Mouse (Mus musculus): ENCODE data around the gene Slc16a3. TPM values are rescaled to one million over a fixed set of nuclear protein-coding genes. Genes with fewer than 3 reads are reported as not detected.

Slc16a3 gene
- total and polyA plus RNA-seq, 3 experiments: 4.3 to 15.5 (median 13.1) TPM

DNA sequence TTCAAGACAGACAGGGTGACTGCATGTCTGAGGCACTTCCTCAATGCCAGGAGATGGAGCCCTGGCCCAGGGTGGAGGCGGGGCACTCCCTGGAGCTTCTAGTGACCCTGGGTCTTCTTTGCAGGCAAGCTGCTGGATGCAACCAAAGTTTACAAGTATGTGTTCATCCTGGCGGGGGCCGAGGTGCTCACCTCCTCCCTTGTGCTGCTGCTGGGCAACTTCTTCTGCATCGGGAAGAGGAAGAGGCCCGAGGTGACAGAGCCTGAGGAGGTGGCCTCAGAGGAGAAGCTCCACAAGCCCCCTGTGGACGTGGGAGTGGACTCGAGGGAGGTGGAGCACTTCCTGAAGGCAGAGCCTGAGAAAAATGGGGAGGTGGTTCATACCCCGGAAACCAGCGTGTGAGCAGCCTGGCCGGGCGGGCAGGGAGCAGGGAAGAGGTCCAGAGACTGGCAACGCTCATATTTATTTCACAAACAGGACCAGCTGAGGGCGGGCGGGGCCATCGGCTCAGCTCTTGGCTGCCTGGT lies 9.5 kb downstream of the Slc16a3 start:
- Histone ChIP-seq H3K36me3 (replicated peaks) (peaks cover 94% of the 10 kb centered on the region), H3K4me1 (ENCODE audit: insufficient read depth, low read depth, low read length) (peaks cover 64% of the 10 kb centered on the region), H3K27me3 (ENCODE audit: insufficient read depth, low read length) (no peaks in the 10 kb centered on the region), H3K4me3 (ENCODE audit: low read depth, low read length) (0 out of 2 replicates have a peak overlapping the region, but pooled peaks have one; percentile 1), H3K9me3 (replicated peaks) (no peaks in the 10 kb centered on the region)
- TF ChIP-seq POLR2AphosphoS5 (IDR thresholded peaks at IDR 0.05; ENCODE audit: insufficient replicate concordance, low read depth, low read length): no peak
- TF ChIP-seq TAL1 (conservative IDR thresholded peaks at IDR 0.05; ENCODE audit: low read depth, low read length): no peak
- TF ChIP-seq GATA1 (IDR thresholded peaks at IDR 0.05; ENCODE audit: borderline replicate concordance, low read length): no peak
- no peak for TF ChIP-seq CTCF (IDR thresholded peaks at IDR 0.05; ENCODE audit: low read depth, low read length)
- no peak for TF ChIP-seq GATA2 (IDR thresholded peaks at IDR 0.05; ENCODE audit: borderline replicate concordance, low read depth, low read length)
- DNase-seq (ENCODE audit: low spot score) (no peak), ATAC-seq (ENCODE audit: extremely low read depth, insufficient number of reproducible peaks, low FRiP score, poor library complexity, severe bottlenecking) (no peak)

DNA sequence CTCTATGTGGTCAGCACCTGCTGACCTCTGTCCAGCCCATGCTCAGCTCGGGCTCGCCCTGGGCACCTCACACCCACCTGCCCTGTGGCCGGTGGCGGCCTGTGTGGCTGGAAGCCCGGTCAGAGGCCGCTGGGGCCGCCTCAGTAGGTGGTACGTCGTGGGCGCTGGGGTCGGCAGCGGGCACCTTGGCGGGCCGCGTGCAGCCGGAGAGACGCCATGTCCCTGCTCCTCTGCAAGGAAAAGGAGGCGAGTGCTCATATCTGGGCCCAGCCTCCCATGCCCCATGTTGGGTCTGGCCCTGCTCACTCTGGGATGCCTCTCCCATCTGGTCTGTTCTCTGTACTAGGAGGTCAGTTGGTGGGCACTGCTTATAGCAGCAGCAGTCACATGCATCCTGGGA lies 10.8 kb downstream of the Slc16a3 start:
- H3K27me3 ChIP-seq (ENCODE audit: insufficient read depth, low read length): no peaks in the 10 kb centered on the region
- DNase-seq (ENCODE audit: low spot score) (no peak), ATAC-seq (ENCODE audit: extremely low read depth, insufficient number of reproducible peaks, low FRiP score, poor library complexity, severe bottlenecking) (no peak)
- TF ChIP-seq GATA1 (IDR thresholded peaks at IDR 0.05; ENCODE audit: borderline replicate concordance, low read length): no peak
- TF ChIP-seq GATA2 (IDR thresholded peaks at IDR 0.05; ENCODE audit: borderline replicate concordance, low read depth, low read length): no peak
- TF ChIP-seq POLR2AphosphoS5 (IDR thresholded peaks at IDR 0.05; ENCODE audit: insufficient replicate concordance, low read depth, low read length): no peak
- no peak for TF ChIP-seq TAL1 (conservative IDR thresholded peaks at IDR 0.05; ENCODE audit: low read depth, low read length)
- no peak for TF ChIP-seq CTCF (IDR thresholded peaks at IDR 0.05; ENCODE audit: low read depth, low read length)
- no peak overlapping the region for H3K4me3 ChIP-seq (ENCODE audit: low read depth, low read length)
- H3K4me1 ChIP-seq (ENCODE audit: insufficient read depth, low read depth, low read length): peaks cover 59% of the 10 kb centered on the region
- peaks cover 100% of the 10 kb centered on the region for H3K36me3 ChIP-seq (replicated peaks)
- no peaks in the 10 kb centered on the region for H3K9me3 ChIP-seq (replicated peaks)

DNA sequence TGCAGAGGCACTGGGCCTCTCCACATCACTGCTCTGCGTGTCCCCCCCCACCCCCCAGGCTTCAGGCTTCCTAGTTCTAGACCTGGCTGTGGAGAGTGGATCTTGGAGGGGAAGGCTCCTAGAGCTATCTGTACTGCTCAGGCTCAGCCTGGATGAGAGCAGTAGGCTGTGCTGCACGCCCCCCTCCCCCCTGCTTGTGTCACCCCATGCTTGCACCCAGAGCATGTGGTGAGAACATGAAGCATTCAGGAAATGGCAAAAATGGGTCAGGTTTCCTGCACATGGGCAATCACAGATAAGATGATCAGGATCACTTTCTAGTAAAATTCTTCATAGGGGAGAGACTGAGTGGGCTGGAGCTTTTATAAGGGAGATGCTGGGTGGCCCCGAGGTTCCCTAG lies 11.3 kb downstream of the Slc16a3 start:
- TF ChIP-seq GATA1 (IDR thresholded peaks at IDR 0.05; ENCODE audit: borderline replicate concordance, low read length) (no peak), GATA2 (IDR thresholded peaks at IDR 0.05; ENCODE audit: borderline replicate concordance, low read depth, low read length) (no peak), TAL1 (conservative IDR thresholded peaks at IDR 0.05; ENCODE audit: low read depth, low read length) (no peak), POLR2AphosphoS5 (IDR thresholded peaks at IDR 0.05; ENCODE audit: insufficient replicate concordance, low read depth, low read length) (no peak), CTCF (IDR thresholded peaks at IDR 0.05; ENCODE audit: low read depth, low read length) (no peak)
- no peak overlapping the region for H3K4me3 ChIP-seq (ENCODE audit: low read depth, low read length)
- DNase-seq (ENCODE audit: low spot score) (no peak), ATAC-seq (ENCODE audit: extremely low read depth, insufficient number of reproducible peaks, low FRiP score, poor library complexity, severe bottlenecking) (0 out of 2 replicates have a peak, but pooled peaks have one; percentile 52)
- no peaks in the 10 kb centered on the region for H3K27me3 ChIP-seq (ENCODE audit: insufficient read depth, low read length)
- H3K4me1 ChIP-seq (ENCODE audit: insufficient read depth, low read depth, low read length): peaks cover 57% of the 10 kb centered on the region
- peaks cover 100% of the 10 kb centered on the region for H3K36me3 ChIP-seq (replicated peaks)
- no peaks in the 10 kb centered on the region for H3K9me3 ChIP-seq (replicated peaks)

DNA sequence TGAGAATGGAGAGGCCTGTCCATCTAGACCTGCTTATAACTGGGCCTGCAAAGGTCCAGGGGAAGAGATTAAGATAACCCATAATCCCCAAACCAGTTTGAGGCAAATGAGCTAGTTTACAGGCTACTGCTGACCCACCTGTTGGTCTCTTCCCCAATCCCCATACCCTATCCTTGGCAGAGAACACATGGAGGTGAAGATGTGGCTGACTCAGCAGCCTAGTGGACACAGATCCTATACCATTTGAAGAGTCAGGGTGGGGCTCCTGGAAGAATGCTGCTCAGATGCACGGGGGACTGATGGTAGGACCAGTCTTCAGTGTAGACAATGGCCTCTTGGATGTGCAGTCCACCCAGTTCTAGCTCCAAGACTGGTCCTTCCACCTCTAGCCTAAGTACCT lies 12.0 kb downstream of the Slc16a3 start:
- TF ChIP-seq POLR2AphosphoS5 (IDR thresholded peaks at IDR 0.05; ENCODE audit: insufficient replicate concordance, low read depth, low read length) (no peak), GATA2 (IDR thresholded peaks at IDR 0.05; ENCODE audit: borderline replicate concordance, low read depth, low read length) (no peak), CTCF (IDR thresholded peaks at IDR 0.05; ENCODE audit: low read depth, low read length) (no peak), GATA1 (IDR thresholded peaks at IDR 0.05; ENCODE audit: borderline replicate concordance, low read length) (no peak), TAL1 (conservative IDR thresholded peaks at IDR 0.05; ENCODE audit: low read depth, low read length) (no peak)
- Histone ChIP-seq H3K36me3 (replicated peaks) (peaks cover 100% of the 10 kb centered on the region), H3K4me1 (ENCODE audit: insufficient read depth, low read depth, low read length) (peaks cover 59% of the 10 kb centered on the region)

DNA sequence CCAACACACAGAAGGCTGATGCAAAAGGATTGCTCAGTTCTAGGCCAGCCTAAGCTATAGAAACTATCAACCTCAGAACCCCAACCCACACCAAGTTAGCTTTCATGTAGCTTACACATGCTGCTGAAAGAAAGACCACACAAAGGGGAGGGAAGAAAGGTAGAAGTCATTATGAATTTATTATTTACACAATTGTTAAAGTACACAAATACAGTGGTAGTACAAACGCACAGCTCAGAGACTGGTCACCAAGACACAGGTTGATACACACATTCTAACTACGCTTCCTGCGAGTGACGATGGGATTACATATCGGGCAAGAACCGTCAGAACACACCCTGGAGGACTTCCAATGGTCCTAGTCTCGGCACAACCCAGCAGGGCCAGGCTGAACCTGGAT lies 13.3 kb downstream of the Slc16a3 start:
- Histone ChIP-seq H3K9me3 (replicated peaks) (no peaks in the 10 kb centered on the region), H3K36me3 (replicated peaks) (peaks cover 100% of the 10 kb centered on the region), H3K4me1 (ENCODE audit: insufficient read depth, low read depth, low read length) (peaks cover 49% of the 10 kb centered on the region), H3K27me3 (ENCODE audit: insufficient read depth, low read length) (no peaks in the 10 kb centered on the region), H3K4me3 (ENCODE audit: low read depth, low read length) (no peak overlapping the region)
- DNase-seq (ENCODE audit: low spot score): no peak
- no peak for TF ChIP-seq GATA2 (IDR thresholded peaks at IDR 0.05; ENCODE audit: borderline replicate concordance, low read depth, low read length)
- no peak for TF ChIP-seq TAL1 (conservative IDR thresholded peaks at IDR 0.05; ENCODE audit: low read depth, low read length)
- no peak for TF ChIP-seq CTCF (IDR thresholded peaks at IDR 0.05; ENCODE audit: low read depth, low read length)
- no peak for TF ChIP-seq GATA1 (IDR thresholded peaks at IDR 0.05; ENCODE audit: borderline replicate concordance, low read length)
- TF ChIP-seq POLR2AphosphoS5 (IDR thresholded peaks at IDR 0.05; ENCODE audit: insufficient replicate concordance, low read depth, low read length): no peak
- ATAC-seq (ENCODE audit: extremely low read depth, insufficient number of reproducible peaks, low FRiP score, poor library complexity, severe bottlenecking): no peak

More for the DNA sequence above, 12.0 kb downstream of the Slc16a3 start:
- Histone ChIP-seq H3K27me3 (ENCODE audit: insufficient read depth, low read length) (no peaks in the 10 kb centered on the region), H3K4me3 (ENCODE audit: low read depth, low read length) (no peak overlapping the region), H3K9me3 (replicated peaks) (no peaks in the 10 kb centered on the region)
- DNase-seq (ENCODE audit: low spot score) (no peak), ATAC-seq (ENCODE audit: extremely low read depth, insufficient number of reproducible peaks, low FRiP score, poor library complexity, severe bottlenecking) (no peak)

DNA sequence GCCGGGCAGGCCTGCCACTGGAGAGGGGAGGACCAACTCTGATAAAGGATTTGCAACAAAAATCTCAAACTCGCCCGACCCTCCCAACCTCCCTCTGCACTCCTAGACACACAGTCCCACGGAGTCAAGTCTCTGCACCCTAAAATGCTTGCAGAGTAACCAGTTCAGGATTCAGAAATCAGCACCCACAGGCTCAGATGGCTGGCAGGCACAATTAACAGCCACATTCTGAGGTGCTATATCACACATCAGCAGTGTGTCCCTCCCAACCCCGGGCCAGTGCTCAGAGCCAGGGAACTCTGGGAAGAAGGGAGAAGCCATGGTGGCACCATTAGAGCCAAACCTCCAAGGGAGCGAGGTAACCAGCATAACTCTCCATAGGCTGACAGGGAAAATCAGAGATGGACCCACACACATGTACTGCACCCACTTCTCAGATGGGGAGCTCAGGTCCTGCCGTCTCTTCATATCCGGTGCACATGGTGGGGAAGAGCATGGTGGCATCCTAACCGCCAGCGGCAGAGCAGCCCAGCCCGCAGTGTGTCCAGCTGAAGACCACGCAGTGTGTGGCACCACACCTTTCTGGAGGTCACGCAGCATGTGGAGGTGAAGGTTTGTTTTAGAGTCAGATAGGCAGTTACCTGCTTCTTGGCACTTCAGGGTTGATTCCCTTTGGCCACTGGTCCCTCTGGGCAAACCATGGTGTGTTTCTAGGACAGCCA lies 13.9 kb downstream of the Slc16a3 start:
- H3K36me3 ChIP-seq (replicated peaks): peaks cover 100% of the 10 kb centered on the region
- H3K4me1 ChIP-seq (ENCODE audit: insufficient read depth, low read depth, low read length): peaks cover 46% of the 10 kb centered on the region
- no peak overlapping the region for H3K4me3 ChIP-seq (ENCODE audit: low read depth, low read length)
- H3K27me3 ChIP-seq (ENCODE audit: insufficient read depth, low read length): no peaks in the 10 kb centered on the region
- DNase-seq (ENCODE audit: low spot score) (no peak), ATAC-seq (ENCODE audit: extremely low read depth, insufficient number of reproducible peaks, low FRiP score, poor library complexity, severe bottlenecking) (no peak)
- TF ChIP-seq POLR2AphosphoS5 (IDR thresholded peaks at IDR 0.05; ENCODE audit: insufficient replicate concordance, low read depth, low read length): no peak; the same call in 1 of the 2 replicates
- no peak for TF ChIP-seq GATA2 (IDR thresholded peaks at IDR 0.05; ENCODE audit: borderline replicate concordance, low read depth, low read length)
- TF ChIP-seq GATA1 (IDR thresholded peaks at IDR 0.05; ENCODE audit: borderline replicate concordance, low read length): no peak
- no peak for TF ChIP-seq CTCF (IDR thresholded peaks at IDR 0.05; ENCODE audit: low read depth, low read length)
- TF ChIP-seq TAL1 (conservative IDR thresholded peaks at IDR 0.05; ENCODE audit: low read depth, low read length): no peak
- H3K9me3 ChIP-seq (replicated peaks): no peaks in the 10 kb centered on the region
